Mouse (Mus musculus) heart, embryonic 16.5 days (tissue): ENCODE measurements around the gene Cbx1. TPM values are rescaled to one million over a fixed set of nuclear protein-coding genes. Genes with fewer than 3 reads are reported as not detected.
"Not testable (repeated sequence)": the region's sequence is repeated elsewhere in the genome, so short reads cannot be mapped to it uniquely, and the experiment has no call there.

Experiments used
- ATAC-seq: fragments of 200-750 bp; cut with Nextera tagmentation; replicated peaks from 2 replicates; pipeline ENCODE4 v1.8.0; 2017; ENCODE audit warnings: moderate number of reproducible peaks; ENCODE audit not compliant: insufficient read depth, low FRiP score; ENCODE audit errors: extremely low read depth
- H3K27ac ChIP-seq: fragments of 300-500 bp; sonication (generic); 2 replicates; pipeline ENCODE4 v1.5.1; 2014; ENCODE audit warnings: mild to moderate bottlenecking, low read length, control low read depth, moderate library complexity
- H3K27me3 ChIP-seq: fragments of 300-500 bp; sonication (generic); 2 replicates; pipeline ENCODE4 v1.6.1; 2014; ENCODE audit warnings: low read length, mixed read lengths; ENCODE audit not compliant: control insufficient read depth, insufficient read depth
- H3K36me3 ChIP-seq: fragments of 300-500 bp; sonication (generic); 2 replicates; pipeline ENCODE4 v1.6.1; 2014; ENCODE audit not compliant: control insufficient read depth, insufficient read depth
- H3K4me1 ChIP-seq: fragments of 300-500 bp; sonication (generic); 2 replicates; pipeline ENCODE4 v1.6.1; 2014; ENCODE audit warnings: low read length, mixed read lengths; ENCODE audit not compliant: control insufficient read depth, insufficient read depth
- H3K4me2 ChIP-seq: fragments of 300-500 bp; sonication (generic); 2 replicates; pipeline ENCODE4 v1.6.1; 2014; ENCODE audit warnings: low read depth, mild to moderate bottlenecking, control low read depth, low read length
- H3K4me3 ChIP-seq: fragments of 300-500 bp; sonication (generic); 2 replicates; pipeline ENCODE4 v1.5.1; 2014; ENCODE audit warnings: mild to moderate bottlenecking, control low read depth, low read length
- H3K9ac ChIP-seq: fragments of 300-500 bp; sonication (generic); 2 replicates; pipeline ENCODE4 v1.6.1; 2014; ENCODE audit warnings: low read length, control low read depth
- H3K9me3 ChIP-seq: fragments of 300-500 bp; sonication (generic); replicated peaks from 2 replicates; pipeline ENCODE4 v1.6.1; 2016; ENCODE audit warnings: low read length; ENCODE audit not compliant: control insufficient read depth
- WGBS: fragments of 180-500 bp; shearing (Covaris S2); extraction: QIAGEN DNeasy Blood & Tissue Kit; methylation state at CpG from one replicate; pipeline ENCODE4 v1.1.7; 2014; 5-methylcytosine and 5-hydroxymethylcytosine counted together
- microRNA counts: library from miRNA; unstranded; fragments of <30 nt; microRNA quantifications from one replicate; lab custom pipeline; 2016
- microRNA-seq: library from miRNA; unstranded; fragments of <30 nt; microRNA quantifications from one replicate; pipeline ENCODE4, GENCODE M21; 2017
- polyA plus RNA-seq: library from polyadenylated mRNA; unstranded; fragments of >200 nt; fragmentation: Nextera tagmentation; extraction: Ambion mirVana; gene quantifications from 2 replicates; pipeline ENCODE4 v1.2.1, GENCODE M21; 2015

The Cbx1 gene
- polyA plus RNA-seq, 1 experiment from 2014 or later = 49.9 TPM

DNA sequence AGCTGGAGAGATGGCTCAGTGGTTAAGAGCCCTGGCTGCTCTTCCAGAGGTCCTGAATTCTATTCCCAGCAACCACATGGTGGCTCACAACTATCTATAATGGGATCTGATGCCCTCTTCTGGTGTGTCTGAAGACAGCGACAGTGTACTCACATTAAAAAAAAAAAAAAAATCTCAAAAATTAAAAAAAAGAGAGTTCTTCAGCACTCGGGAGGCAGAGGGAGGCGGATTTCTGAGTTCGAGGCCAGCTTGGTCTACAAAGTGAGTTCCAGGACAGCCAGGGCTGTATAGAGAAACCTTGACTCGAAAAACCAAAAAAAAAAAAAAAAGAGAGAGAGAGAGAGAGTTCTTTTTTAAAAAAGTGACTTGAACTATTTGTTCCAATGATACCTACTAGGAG lies 60.2 kb downstream of the Cbx1 start:
- WGBS = 67% methylated on average over 5 of the region's 5 CpGs
- peak overlapping the region; percentile 73 for H3K4me3 ChIP-seq
- H3K9ac ChIP-seq = peak overlapping the region; percentile 85
- not testable (repeated sequence) for H3K9me3 ChIP-seq, H3K4me1 ChIP-seq, H3K36me3 ChIP-seq, ATAC-seq, H3K27me3 ChIP-seq
- peak overlapping the region; percentile 84 for H3K4me2 ChIP-seq
- peak overlapping the region; percentile 36; the same call in 1 of the 2 replicates for H3K27ac ChIP-seq

DNA sequence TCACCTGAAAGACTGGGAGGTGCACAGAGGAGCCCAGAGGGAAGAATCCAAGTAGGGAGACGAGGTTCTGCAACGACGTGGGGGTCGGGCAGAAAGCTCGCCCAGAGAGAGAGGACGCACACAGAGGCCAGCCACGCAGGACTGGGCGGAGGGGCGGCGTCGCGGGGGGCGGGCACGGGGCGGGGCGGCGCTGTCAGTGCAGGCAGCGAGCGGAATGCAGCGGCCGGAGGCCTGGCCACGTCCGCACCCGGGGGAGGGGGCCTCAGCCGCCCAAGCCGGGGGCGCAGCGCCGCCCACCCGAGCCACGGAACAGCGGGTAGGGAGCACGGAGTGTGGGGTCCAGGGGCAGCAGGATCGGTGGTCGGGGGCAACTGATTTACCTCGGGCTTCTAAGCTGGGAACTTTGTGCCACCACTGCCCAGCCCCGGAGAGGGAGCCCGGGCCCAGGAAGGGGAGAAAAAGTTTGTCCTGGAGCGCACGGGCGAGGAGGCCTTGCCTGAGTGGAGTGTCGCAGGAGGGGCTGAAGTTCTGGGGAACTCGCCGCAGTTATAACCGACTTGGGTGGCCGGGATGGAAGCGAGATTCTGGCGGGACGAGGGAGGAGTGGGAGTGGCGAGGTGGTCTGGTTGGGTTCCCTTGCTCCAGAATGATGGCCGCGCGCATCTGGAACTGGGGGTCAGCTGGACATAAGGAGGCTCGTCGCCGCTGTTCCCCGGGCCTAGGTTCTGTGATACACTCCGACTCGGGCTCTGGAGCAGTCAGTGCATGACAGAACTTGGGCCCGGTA lies 60.9 kb downstream of the Cbx1 start, which contains the start of gene Copz2:
Gene Copz2 (plus strand): TSS at position 190 of the 787 bp plus-strand sequence.
- ATAC-seq = peak; percentile 88
- WGBS = under 1% methylated on average over 54 of the region's 60 CpGs

DNA sequence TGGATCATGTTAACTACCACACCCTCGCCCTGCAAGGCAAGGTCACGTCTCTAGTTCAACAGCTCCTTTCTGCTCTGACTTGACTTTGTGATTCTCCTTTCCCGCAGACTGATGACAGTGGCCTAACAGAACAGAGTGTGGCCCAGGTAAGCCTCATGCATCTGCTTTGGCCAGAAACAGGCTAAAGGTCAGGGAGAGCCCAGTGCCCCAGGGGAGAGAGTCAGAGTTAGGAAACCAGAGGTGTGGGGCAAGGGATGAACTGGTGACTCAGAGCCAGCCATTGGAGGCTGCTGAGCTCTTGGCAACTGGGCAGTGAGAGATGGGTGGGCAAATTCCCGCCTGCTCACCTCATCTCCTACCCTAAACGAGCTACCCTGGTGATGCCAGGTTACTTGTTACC lies 68.5 kb downstream of the Cbx1 start:
- Histone ChIP-seq H3K36me3 (peaks cover 2% of the 10 kb centered on the region; the same call in 1 of the 2 replicates), H3K4me1 (peaks cover 15% of the 10 kb centered on the region), H3K4me3 (no peak overlapping the region), H3K9ac (no peak overlapping the region), H3K27me3 (no peaks in the 10 kb centered on the region), H3K4me2 (no peak overlapping the region), H3K27ac (no peak overlapping the region), H3K9me3 (no peaks in the 10 kb centered on the region)
- 67% methylated on average over 5 of the region's 5 CpGs for WGBS
- no peak for ATAC-seq

More for the DNA sequence above, 60.9 kb downstream of the Cbx1 start, which contains the start of gene Copz2:
- H3K4me1 ChIP-seq = peaks cover 7% of the 10 kb centered on the region
- peak within 1 kb of the TSS; percentile 85 for H3K9ac ChIP-seq
- peak within 1 kb of the TSS; percentile 53 for H3K27ac ChIP-seq
- H3K27me3 ChIP-seq = no peaks in the 10 kb centered on the region
- 0 out of 2 replicates have a peak, but pooled peaks cover 3% of the 10 kb centered on the region for H3K9me3 ChIP-seq
- peaks cover 2% of the 10 kb centered on the region; the same call in 1 of the 2 replicates for H3K36me3 ChIP-seq
- peak within 1 kb of the TSS; percentile 73 for H3K4me3 ChIP-seq
- H3K4me2 ChIP-seq = peak within 1 kb of the TSS; percentile 84

MicroRNAs encoded within 50 kb of the gene (microRNA counts, 519-probe panel; counts per million panel counts)
- microRNA mmu-miR-152 (lab: Ali Mortazavi, UCI) = 3,652 counts per million, percentile 90 among the panel's probes with 10 or more counts

Small RNA genes lying within 50 kb of the gene (microRNA-seq; reads per million reads assigned to microRNA genes)
- 152 reads per million, percentile 56 among the genes with 10 or more reads in this experiment for gene Mir152

Other genes starting within 250 kb of the Cbx1 start
- 11.9 and 14.0 TPM in 2 replicates for gene Snx11, start 11.6 kb upstream of the Cbx1 start, polyA plus RNA-seq
- 81.3 and 90.1 TPM in 2 replicates for gene Nfe2l1, start 40.8 kb downstream of the Cbx1 start, polyA plus RNA-seq
- gene Copz2, start 60.7 kb downstream of the Cbx1 start, polyA plus RNA-seq = 118 and 129 TPM in 2 replicates
- gene Cdk5rap3, start 127.4 kb downstream of the Cbx1 start, polyA plus RNA-seq = 48.7 and 60.5 TPM in 2 replicates
- 1.0 and 5.6 TPM in 2 replicates for gene Prr15l, start 139.0 kb downstream of the Cbx1 start, polyA plus RNA-seq
- 45.8 and 48.9 TPM in 2 replicates for gene Pnpo, start 154.9 kb downstream of the Cbx1 start, polyA plus RNA-seq
- gene Sp2, start 193.8 kb downstream of the Cbx1 start, polyA plus RNA-seq = 15.2 and 15.7 TPM in 2 replicates
- gene Sp6, start 224.3 kb downstream of the Cbx1 start, polyA plus RNA-seq = 0.21 TPM in 1 of 2 replicates, not detected in the other
- 19.1 and 20.4 TPM in 2 replicates for gene Scrn2, start 240.8 kb downstream of the Cbx1 start, polyA plus RNA-seq